11 mouse cellular contexts compared by ENCODE assay signal in the genomic region with DNA sequence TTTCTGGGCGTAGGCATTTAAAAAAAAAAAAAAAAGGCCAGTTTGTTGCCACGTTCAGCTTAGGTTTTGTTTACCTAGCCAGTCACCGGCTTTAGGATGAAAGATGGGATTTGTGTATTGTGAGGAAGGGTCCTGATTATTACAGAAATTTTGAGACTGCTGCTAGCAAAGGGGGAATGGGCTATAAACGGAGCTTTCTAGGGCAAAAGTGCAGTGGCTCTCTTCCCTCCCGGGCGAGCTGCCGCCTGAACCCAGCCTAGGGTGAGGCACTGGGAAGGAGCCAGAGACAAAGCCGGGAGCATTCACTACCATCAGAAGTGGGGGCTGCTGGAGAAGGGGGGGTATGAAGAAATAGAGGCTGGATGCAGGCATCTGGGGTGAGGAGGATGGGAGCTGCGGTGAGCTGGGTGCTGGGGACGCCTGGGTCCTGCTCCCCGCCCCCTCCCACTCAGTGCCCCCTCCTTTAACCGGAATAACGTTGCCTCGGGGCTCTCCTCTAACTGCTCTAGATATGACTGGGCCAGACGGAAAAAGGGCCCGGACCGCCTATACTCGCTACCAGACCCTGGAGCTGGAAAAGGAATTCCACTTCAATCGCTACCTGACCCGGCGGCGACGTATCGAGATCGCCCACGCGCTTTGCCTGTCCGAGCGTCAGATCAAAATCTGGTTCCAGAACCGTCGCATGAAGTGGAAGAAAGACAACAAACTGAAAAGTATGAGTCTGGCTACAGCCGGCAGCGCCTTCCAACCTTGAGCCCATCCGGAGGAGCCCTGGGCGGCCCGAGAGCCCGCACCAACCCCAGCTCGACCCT. TPM values are rescaled to one million over a fixed set of nuclear protein-coding genes. Genes with fewer than 3 reads are reported as not detected.
DNase-seq lines count a peak whose midpoint lies in the region; ATAC-seq and TF ChIP-seq lines count a peak whose summit lies in the region.
"Had no signal": no experiment of that assay in that cellular context is flagged by ENCODE, and none has a peak within 500 bp of the region (broad histone marks: within the 10 kb centered on the region; RNA-seq: fewer than 3 reads in every experiment).

No protein-coding gene starts in this region.

- no peak overlapping the region for H3K9ac ChIP-seq in midbrain, embryonic 11.5 days (ENCODE audit: low read length)
- no peak overlapping the region for H3K9ac ChIP-seq in midbrain, embryonic 15.5 days
- peak overlapping the region; percentile 57 for H3K9ac ChIP-seq in liver, embryonic 11.5 days (ENCODE audit: low read depth, low read length)

- under 1% methylated on average over 38 of the region's 38 CpGs for WGBS in midbrain, embryonic 11.5 days
- WGBS in midbrain, embryonic 15.5 days = 2% methylated on average over 38 of the region's 38 CpGs
- 4% methylated on average over 38 of the region's 38 CpGs for WGBS in liver, embryonic 11.5 days
- 4% methylated on average over 38 of the region's 38 CpGs for WGBS in cerebellum, adult 2 months

- no peaks in the 10 kb centered on the region for H3K4me1 ChIP-seq in midbrain, embryonic 11.5 days (ENCODE audit: control insufficient read depth, insufficient read depth, low read length)
- H3K4me1 ChIP-seq in midbrain, embryonic 15.5 days = peaks cover 3% of the 10 kb centered on the region
- 0 out of 2 replicates have a peak, but pooled peaks cover 2% of the 10 kb centered on the region for H3K4me1 ChIP-seq in liver, embryonic 11.5 days (replicated peaks; ENCODE audit: control insufficient read depth, insufficient read depth, low read length)
- no peaks in the 10 kb centered on the region for H3K4me1 ChIP-seq in cerebellum, adult 2 months (ENCODE audit: control insufficient read depth, insufficient read depth, low read length)

- no peak overlapping the region for H3K27ac ChIP-seq in midbrain, embryonic 11.5 days (ENCODE audit: low read depth, low read length)
- H3K27ac ChIP-seq in midbrain, embryonic 15.5 days = no peak overlapping the region
- no peak overlapping the region for H3K27ac ChIP-seq in liver, embryonic 11.5 days (ENCODE audit: low read depth, low read length)
- no peak overlapping the region for H3K27ac ChIP-seq in cerebellum, adult 2 months (ENCODE audit: insufficient read depth, low read length)

- H3K4me2 ChIP-seq in midbrain, embryonic 11.5 days = no peak overlapping the region
- no peak overlapping the region for H3K4me2 ChIP-seq in midbrain, embryonic 15.5 days
- peak overlapping the region; percentile 63 for H3K4me2 ChIP-seq in liver, embryonic 11.5 days

- TF ChIP-seq CTCF in cerebellum, adult 2 months (IDR thresholded peaks at IDR 0.05; ENCODE audit: borderline replicate concordance, insufficient read depth, low read depth, low read length) = no peak

- DNase-seq in adrenal gland, postnatal 14 days = peak; percentile 55
- no peak for DNase-seq in adrenal gland, postnatal 25 days
- peak; percentile 95 for DNase-seq in midbrain, embryonic 11.5 days (ENCODE audit: low spot score, missing footprints)
- no peak for DNase-seq in liver, embryonic 11.5 days (ENCODE audit: low spot score)
- no peak for DNase-seq in thymus, postnatal 14 days
- no peak for DNase-seq in cerebellum, adult 2 months
- no peak for DNase-seq in spleen, postnatal 36 days (ENCODE audit: low spot score in 2 of 2)
- DNase-seq: thymus, postnatal 36 days had no signal

- TF ChIP-seq POLR2A in cerebellum, adult 2 months (IDR thresholded peaks at IDR 0.05; ENCODE audit: borderline replicate concordance, insufficient read depth, low read length) = no peak

- no peaks in the 10 kb centered on the region for H3K36me3 ChIP-seq in midbrain, embryonic 11.5 days (ENCODE audit: control insufficient read depth, insufficient read depth, low read length)
- no peaks in the 10 kb centered on the region for H3K36me3 ChIP-seq in midbrain, embryonic 15.5 days (replicated peaks)
- H3K36me3 ChIP-seq in liver, embryonic 11.5 days (ENCODE audit: control insufficient read depth, insufficient read depth, low read length) = no peaks in the 10 kb centered on the region

- no peak for ATAC-seq in midbrain, embryonic 11.5 days (ENCODE audit: low FRiP score)
- no peak for ATAC-seq in midbrain, embryonic 15.5 days (replicated peaks)
- ATAC-seq in liver, embryonic 11.5 days (replicated peaks; ENCODE audit: low FRiP score) = no peak
- ATAC-seq: Patski had no signal

- H3K9me3 ChIP-seq in midbrain, embryonic 11.5 days (ENCODE audit: control insufficient read depth, low read length) = no peaks in the 10 kb centered on the region
- no peaks in the 10 kb centered on the region for H3K9me3 ChIP-seq in midbrain, embryonic 15.5 days
- H3K9me3 ChIP-seq in liver, embryonic 11.5 days (ENCODE audit: control insufficient read depth, low read length) = no peaks in the 10 kb centered on the region

- H3K27me3 ChIP-seq in midbrain, embryonic 11.5 days (ENCODE audit: control insufficient read depth, insufficient read depth, low read length) = peaks cover 100% of the 10 kb centered on the region
- H3K27me3 ChIP-seq in midbrain, embryonic 15.5 days (replicated peaks) = peaks cover 98% of the 10 kb centered on the region
- H3K27me3 ChIP-seq in liver, embryonic 11.5 days (replicated peaks; ENCODE audit: control insufficient read depth, insufficient read depth, low read length) = peaks cover 99% of the 10 kb centered on the region
- peaks cover 12% of the 10 kb centered on the region; the same call in 1 of the 2 replicates for H3K27me3 ChIP-seq in cerebellum, adult 2 months (ENCODE audit: control insufficient read depth, insufficient read depth, low read length)
- H3K27me3 ChIP-seq: Patski had no signal

- no peak overlapping the region for H3K4me3 ChIP-seq in midbrain, embryonic 11.5 days (ENCODE audit: low read depth, low read length)
- no peak overlapping the region for H3K4me3 ChIP-seq in midbrain, embryonic 15.5 days
- peak overlapping the region; percentile 49 for H3K4me3 ChIP-seq in liver, embryonic 11.5 days (ENCODE audit: low read depth, low read length)
- no peak overlapping the region for H3K4me3 ChIP-seq in cerebellum, adult 2 months (replicated peaks; ENCODE audit: insufficient read depth, low read depth, low read length)

RNA-seq across cellular contexts. Expression of gene Hoxb5, which starts 1.5 kb away (rescaled TPM):
- 17.1 and 18.7 TPM in 2 replicates for total RNA-seq in adrenal gland, postnatal 14 days (2021)
- total RNA-seq in adrenal gland, postnatal 25 days (2021) = 36.5 and 36.8 TPM in 2 replicates
- polyA plus RNA-seq in midbrain, embryonic 11.5 days (2014; fragmentation: Nextera tagmentation; extraction: Ambion mirVana) = not detected in 2 replicates
- 0.09 and 0.70 TPM in 2 replicates for polyA plus RNA-seq in midbrain, embryonic 15.5 days (2015; fragmentation: Nextera tagmentation; extraction: Ambion mirVana)
- polyA plus RNA-seq in liver, embryonic 11.5 days (2014; fragmentation: Nextera tagmentation; extraction: Ambion mirVana) = 3.7 and 4.5 TPM in 2 replicates
- polyA plus RNA-seq in cerebellum, adult 2 months (2012; rRNA removed) = 6.8 and 9.3 TPM in 2 replicates

RNA-seq across cellular contexts. Expression of gene Hoxb6, which starts 12.3 kb away (rescaled TPM):
- total RNA-seq in adrenal gland, postnatal 14 days (2021) = 35.7 and 39.8 TPM in 2 replicates
- total RNA-seq in adrenal gland, postnatal 25 days (2021) = 74.4 and 78.8 TPM in 2 replicates
- polyA plus RNA-seq in midbrain, embryonic 11.5 days (2014; fragmentation: Nextera tagmentation; extraction: Ambion mirVana) = not detected in 2 replicates
- polyA plus RNA-seq in midbrain, embryonic 15.5 days (2015; fragmentation: Nextera tagmentation; extraction: Ambion mirVana) = 0.13 and 0.34 TPM in 2 replicates
- polyA plus RNA-seq in liver, embryonic 11.5 days (2014; fragmentation: Nextera tagmentation; extraction: Ambion mirVana) = 1.9 and 2.4 TPM in 2 replicates
- 1.5 and 3.2 TPM in 2 replicates for polyA plus RNA-seq in cerebellum, adult 2 months (2012; rRNA removed)

RNA-seq across cellular contexts. Expression of gene Hoxb4, which starts 13.5 kb away (rescaled TPM):
- 14.0 and 15.7 TPM in 2 replicates for total RNA-seq in adrenal gland, postnatal 14 days (2021)
- 27.6 and 31.5 TPM in 2 replicates for total RNA-seq in adrenal gland, postnatal 25 days (2021)
- polyA plus RNA-seq in midbrain, embryonic 11.5 days (2014; fragmentation: Nextera tagmentation; extraction: Ambion mirVana) = not detected in 2 replicates
- polyA plus RNA-seq in midbrain, embryonic 15.5 days (2015; fragmentation: Nextera tagmentation; extraction: Ambion mirVana) = not detected in 2 replicates
- polyA plus RNA-seq in liver, embryonic 11.5 days (2014; fragmentation: Nextera tagmentation; extraction: Ambion mirVana) = 0.71 and 1.1 TPM in 2 replicates
- 1.5 TPM in 2 replicates for polyA plus RNA-seq in cerebellum, adult 2 months (2012; rRNA removed)

RNA-seq across cellular contexts. Expression of gene Hoxb7, which starts 18.2 kb away (rescaled TPM):
- 34.3 and 37.8 TPM in 2 replicates for total RNA-seq in adrenal gland, postnatal 14 days (2021)
- total RNA-seq in adrenal gland, postnatal 25 days (2021) = 54.7 and 58.6 TPM in 2 replicates
- not detected in 2 replicates for polyA plus RNA-seq in midbrain, embryonic 11.5 days (2014; fragmentation: Nextera tagmentation; extraction: Ambion mirVana)
- not detected in 2 replicates for polyA plus RNA-seq in midbrain, embryonic 15.5 days (2015; fragmentation: Nextera tagmentation; extraction: Ambion mirVana)
- 1.6 and 2.0 TPM in 2 replicates for polyA plus RNA-seq in liver, embryonic 11.5 days (2014; fragmentation: Nextera tagmentation; extraction: Ambion mirVana)
- polyA plus RNA-seq in cerebellum, adult 2 months (2012; rRNA removed) = 0.11 TPM in 1 of 2 replicates, not detected in the other
- total RNA-seq: hematopoietic stem cell, adult 5-6 weeks had no signal

RNA-seq across cellular contexts. Expression of gene Hoxb3, which starts 18.5 kb away (rescaled TPM):
- total RNA-seq in adrenal gland, postnatal 14 days (2021) = 17.1 and 26.0 TPM in 2 replicates
- total RNA-seq in adrenal gland, postnatal 25 days (2021) = 33.0 and 40.1 TPM in 2 replicates
- polyA plus RNA-seq in midbrain, embryonic 11.5 days (2014; fragmentation: Nextera tagmentation; extraction: Ambion mirVana) = not detected in 2 replicates
- polyA plus RNA-seq in midbrain, embryonic 15.5 days (2015; fragmentation: Nextera tagmentation; extraction: Ambion mirVana) = 0.15 TPM in 1 of 2 replicates, not detected in the other
- 0.97 and 1.3 TPM in 2 replicates for polyA plus RNA-seq in liver, embryonic 11.5 days (2014; fragmentation: Nextera tagmentation; extraction: Ambion mirVana)
- 5.4 and 5.5 TPM in 2 replicates for polyA plus RNA-seq in cerebellum, adult 2 months (2012; rRNA removed)

Comparison
In these comparisons a context has a peak if more than half of its experiments do, and no peak if none do; other contexts are left out.
1. DNase-seq: peak in adrenal gland, postnatal 14 days (single experiment) and midbrain, embryonic 11.5 days (single experiment); none in adrenal gland, postnatal 25 days (single experiment), liver, embryonic 11.5 days (single experiment), thymus, postnatal 14 days (single experiment), cerebellum, adult 2 months (0 of 2) and spleen, postnatal 36 days (0 of 2).